Mouse (Mus musculus) neural tube, embryonic 10.5 days (tissue): ENCODE results near the gene Lsg1.

Experiments
- DNase-seq: peaks from one replicate; pipeline ENCODE4 v3.0.0-alpha.2; 2017; ENCODE audit warnings: low spot score; ENCODE audit errors: extremely low spot score

Lsg1 gene

DNA sequence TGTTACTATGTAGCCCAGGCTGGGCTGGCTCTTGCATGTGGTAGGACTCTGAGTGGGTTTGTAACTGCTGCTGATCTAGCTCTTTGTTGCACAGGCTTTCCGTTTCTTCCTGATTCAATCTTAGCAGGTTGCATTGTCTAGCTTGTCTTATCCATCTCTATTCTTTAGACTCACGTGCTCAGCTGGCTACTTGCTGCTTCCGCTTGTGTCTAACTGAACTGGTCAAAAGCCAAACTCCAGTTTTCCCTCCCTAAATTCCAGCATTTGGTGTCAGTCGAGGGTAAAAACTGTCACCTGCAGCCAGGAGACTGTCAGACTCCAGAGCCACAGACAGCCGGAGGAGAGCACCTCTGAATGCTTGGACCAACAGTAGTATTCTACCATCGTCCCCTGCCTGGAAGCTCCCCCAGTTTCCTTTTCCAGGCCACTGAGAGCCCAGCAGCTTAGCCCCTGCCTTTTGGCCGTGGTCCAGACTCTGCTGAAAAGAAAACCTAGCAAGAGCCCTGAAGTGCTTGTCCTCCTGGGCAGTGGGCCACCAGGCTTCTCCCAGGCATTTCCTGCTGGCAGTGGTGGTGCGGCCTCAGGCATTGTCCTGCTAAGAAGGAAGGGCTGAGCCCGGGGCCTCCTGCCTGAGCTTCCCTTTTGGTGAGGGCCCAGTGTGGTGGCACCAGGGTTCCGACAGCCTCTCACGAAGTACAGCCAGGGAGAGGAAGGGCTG, 34.6 kb downstream of the Lsg1 start:
- no peak for DNase-seq

DNA sequence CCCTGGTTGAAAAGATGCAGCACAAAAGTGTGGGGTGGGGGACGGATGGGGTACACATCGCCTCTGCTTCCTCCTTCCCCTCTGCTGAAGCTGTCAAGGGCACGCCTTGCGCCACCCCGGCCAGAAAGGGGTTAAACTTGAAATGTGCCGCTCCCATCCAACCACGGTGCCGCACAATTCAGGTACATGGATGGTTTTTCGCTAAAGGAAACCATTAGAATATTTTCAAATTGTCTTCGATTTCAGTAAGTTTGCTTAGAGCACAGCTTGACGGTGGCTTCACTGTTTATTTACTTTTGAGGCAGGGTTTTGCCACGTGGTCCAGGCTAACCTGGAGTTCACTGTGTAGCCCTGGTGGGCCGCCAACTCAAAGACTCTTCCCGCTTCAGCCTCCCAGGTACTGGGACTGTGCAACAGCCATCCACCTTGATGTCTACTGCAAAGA, 36.6 kb downstream of the Lsg1 start, which contains the start of gene Tmem44:
Tmem44 (minus strand) TSS at position 95 of the 445 bp plus-strand sequence.
- DNase-seq: no peak

DNA sequence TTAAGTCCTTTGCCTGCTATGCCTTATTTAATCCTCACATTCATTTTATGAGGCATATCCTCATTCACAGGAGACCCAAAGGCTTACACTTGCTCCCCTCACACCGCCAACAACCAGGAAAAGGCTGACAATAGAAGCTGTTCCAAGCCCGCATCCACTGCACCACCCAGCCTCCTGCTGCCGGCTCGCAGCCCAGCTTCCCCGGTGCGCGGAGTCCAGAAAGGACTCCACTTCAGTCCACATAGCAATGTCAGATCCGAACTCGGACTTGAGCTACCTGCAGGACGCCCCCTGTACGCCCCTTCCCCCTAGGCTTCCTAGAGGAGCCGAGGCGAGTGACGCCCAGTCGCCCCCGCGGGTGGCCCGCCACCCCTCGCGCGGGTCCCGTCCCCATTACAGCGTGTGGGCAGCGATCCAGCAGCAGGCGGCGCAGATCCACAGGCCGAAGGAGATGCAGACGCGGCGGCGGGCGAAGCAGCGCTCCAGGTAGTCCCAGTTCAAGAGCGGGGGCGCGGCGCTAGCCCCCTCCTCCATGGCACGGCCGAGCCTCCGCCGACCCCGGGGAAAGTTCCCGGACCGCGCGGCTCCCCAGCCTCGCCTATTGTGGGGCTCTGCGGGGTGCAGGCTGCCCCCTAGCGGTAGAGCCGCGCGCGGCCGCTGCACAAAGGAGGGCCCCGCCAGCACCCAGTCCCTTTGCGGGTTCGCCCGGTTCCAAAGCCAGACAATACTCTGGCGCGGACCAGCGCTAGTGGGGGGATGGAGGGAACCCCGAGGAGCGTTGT, 37.2 kb downstream of the Lsg1 start:
- peak; percentile 91 for DNase-seq

DNA sequence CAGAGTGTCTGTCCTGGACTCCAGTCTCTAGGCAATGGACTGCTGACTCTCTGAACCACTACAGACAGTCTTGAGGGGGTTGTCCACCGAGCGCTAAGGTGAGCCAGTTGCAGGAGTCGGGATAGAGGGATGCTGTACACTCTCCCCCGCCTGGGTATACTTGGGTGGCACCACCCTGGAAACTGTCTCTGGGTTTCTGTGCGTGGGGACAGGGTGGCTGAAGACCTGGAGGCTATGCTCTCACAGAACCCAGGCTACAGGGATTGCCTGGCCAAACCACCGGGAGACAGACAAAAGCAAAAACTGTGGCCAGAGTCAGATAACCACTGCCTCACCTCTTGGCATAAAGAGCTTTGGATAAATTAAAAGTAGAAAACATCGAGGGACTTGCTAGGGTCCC, 37.9 kb downstream of the Lsg1 start:
- no peak for DNase-seq

DNA sequence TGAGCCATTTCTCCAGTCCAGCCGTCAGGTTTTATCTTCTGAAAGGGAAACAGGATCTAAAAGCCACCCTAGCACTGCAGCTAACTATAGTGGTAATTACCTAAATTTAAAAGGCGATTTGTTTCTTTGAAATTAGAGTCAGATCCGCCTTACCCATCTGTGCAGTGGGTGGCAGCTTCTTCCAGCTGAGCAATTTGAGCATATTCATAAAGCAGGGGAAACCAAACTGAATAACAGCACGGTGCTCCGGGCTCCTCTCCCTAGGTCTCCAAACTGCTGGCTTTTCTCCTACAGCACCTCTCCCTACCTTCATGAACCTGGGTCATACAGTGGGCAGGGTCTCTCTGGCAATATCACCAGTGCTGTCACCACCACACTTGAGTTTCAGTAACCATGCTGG, 39.1 kb downstream of the Lsg1 start:
- DNase-seq: no peak

DNA sequence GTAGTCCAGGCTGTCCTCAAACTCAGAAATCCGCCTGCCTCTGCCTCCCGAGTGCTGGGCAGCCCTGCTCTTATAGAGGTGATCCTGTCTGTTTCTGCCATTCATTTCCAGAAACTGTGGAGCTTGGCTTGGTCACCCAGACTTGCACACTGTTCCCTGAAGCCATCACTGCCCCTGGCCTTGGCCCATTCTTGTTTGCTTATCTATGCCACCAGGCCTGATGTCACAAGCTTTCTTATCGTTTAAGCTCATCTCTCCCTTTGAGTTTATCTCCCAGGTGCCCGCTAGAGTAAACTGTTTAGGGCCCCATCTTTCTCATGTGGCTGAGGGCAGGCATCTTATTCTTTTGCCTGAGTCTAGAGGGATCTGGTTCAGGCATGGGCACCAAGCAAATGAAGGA, 42.7 kb downstream of the Lsg1 start:
- DNase-seq: no peak

DNA sequence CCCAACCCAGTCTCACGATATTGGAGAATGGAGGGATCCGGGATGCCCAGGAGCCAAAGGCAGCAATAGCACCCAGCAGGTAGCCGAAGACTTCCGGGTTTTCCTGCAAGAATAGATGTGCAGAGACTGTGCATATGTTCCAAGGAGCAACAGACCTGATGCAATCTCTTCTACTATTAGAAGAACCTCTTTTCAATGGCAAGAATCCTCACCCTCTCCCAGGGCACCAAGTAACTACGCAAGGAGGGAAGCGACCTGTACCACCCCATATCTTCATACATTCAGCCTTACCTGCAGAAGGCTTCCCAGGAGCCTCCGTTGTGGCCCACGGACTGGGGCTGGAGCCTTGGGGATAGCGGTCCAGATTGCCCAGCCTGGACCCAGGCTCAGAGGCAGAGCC, 44.0 kb downstream of the Lsg1 start:
- no peak for DNase-seq

DNA sequence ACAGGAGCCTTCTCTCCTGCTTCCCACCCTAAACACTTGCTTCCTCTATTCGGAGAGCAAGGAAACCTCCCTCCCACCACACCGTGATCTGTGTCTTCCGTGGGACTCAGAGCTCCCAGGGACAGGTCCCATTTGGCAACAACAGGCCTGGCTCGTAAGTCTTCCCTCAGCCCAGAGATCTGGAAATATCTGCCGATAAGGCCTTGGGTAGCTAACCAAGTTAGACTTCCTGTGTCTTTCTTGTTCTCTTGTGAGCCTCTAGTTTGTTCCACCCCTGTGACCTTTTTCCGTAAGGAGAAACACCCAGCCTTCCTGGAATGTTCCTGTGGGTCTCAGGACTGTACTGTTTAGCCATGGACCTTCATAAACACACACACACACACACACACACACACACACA, 44.6 kb downstream of the Lsg1 start:
- DNase-seq: no peak

DNA sequence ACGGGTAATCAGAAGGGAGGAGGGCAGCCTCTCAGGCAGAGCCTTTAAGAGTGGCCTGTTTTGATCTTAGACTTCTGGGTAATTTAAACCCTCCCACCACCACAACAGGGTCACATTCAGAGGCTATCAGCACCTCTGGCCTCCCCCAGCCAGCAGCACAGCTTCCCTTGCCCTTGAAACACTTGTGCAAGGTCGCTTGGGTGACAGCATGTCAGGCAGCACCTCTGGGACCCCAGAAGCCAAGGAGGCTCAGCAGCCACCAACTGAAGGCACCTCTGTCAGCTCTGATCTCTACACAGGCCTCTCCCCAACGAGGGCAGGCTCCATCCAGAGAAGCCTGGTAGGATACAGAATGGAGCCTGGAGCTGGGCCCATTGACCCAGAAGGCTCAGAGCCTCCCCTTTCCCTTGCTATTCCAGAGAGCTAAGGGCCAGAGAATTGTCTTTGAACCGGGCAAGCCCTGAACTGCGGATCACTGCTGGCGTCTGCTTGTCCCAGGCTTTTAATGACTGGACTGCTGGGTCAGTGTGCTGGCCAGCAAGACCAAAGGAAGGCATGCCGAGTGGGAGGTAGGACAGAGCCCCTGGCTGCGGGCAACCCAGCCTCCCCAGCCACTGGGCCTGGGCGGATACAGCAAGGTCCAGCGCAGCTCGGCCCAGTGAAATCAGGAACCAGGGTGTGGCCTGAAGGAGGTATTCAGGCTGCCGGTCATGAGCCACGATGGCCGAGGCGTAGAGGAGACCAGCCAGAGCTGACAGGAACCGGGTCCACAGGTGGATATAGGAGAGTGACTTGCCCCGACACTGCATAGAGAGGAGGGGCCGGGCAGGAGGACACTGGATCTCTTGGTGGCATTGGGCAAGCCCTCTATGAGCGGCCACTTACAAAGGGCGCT, 47.0 kb downstream of the Lsg1 start:
- DNase-seq: no peak

DNA sequence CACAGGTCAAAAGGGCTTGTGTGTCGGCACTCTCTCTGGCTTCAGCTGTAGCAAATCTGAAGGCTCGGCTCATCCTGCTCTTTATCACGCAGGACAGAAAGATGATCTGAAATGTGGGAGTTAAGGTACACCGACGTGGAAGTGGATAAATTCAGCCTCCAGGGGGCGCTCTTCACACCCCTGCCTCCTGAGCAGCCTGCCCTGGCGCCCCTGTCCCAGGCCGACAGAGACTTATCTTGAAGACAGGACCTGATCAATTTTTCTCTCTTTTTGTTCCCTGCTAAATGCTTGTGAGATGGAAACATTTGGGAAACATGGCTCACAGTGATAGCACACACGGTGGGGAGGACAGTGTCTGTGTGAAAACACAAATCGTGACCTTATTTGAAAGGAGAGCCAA, 48.0 kb downstream of the Lsg1 start:
- peak; percentile 56 for DNase-seq

DNA sequence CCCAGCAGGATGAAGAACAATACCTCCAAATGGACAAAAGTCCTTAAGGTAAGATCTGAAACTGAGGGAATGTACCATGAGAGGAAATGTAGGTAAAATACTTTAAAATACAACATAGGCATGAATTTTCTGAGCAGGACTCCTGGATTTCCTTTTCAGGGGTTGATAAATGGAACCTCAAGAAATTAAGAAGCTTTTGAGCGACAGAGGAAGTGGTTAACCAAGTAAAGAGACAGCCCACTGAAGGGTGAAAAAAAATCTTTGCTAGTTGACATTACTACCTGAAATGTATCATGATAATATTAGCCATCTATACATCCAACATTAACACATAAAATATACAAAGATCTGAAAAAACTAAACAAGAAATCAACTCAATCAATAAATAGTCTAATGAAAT, 52.3 kb downstream of the Lsg1 start:
- DNase-seq: no peak

DNA sequence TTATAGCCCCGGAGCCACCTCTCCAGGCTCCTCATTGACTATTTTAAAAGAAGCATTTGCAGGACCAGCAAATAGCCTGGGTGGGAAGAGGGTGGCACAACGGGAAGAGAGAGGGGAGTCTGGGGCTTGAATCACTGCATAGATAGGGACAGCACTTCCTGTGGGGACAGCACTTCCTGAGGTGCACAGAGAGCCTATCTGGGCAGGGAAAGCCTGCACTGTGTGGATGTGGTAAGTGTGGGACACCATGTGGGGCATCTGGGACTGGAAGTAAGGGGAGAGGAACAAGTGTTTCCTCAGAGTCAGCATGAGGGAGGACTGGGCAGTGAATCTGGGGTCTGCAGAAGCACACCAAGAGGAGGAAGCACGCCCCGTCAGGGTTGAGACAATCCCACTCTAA, 53.8 kb downstream of the Lsg1 start:
- no peak for DNase-seq

DNA sequence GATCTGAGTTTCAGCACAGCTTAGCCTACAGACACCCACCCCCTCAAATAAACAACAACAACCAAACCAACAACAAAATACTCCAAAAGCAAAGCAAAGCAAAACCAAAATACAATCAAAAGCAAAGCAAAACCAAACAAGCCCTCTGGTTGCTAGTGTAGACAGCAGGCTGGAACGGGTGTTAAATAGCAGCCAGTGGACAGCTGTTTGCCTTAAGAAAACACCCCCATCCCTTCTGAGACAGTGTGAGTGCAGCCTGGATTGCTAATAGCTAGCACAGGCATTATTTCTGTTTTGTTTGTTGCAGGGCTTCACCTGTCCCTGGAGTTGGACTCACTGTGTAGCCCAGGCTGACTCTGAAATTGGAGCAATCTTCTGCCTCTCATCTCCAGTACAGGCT, 54.5 kb downstream of the Lsg1 start:
- no peak for DNase-seq

DNA sequence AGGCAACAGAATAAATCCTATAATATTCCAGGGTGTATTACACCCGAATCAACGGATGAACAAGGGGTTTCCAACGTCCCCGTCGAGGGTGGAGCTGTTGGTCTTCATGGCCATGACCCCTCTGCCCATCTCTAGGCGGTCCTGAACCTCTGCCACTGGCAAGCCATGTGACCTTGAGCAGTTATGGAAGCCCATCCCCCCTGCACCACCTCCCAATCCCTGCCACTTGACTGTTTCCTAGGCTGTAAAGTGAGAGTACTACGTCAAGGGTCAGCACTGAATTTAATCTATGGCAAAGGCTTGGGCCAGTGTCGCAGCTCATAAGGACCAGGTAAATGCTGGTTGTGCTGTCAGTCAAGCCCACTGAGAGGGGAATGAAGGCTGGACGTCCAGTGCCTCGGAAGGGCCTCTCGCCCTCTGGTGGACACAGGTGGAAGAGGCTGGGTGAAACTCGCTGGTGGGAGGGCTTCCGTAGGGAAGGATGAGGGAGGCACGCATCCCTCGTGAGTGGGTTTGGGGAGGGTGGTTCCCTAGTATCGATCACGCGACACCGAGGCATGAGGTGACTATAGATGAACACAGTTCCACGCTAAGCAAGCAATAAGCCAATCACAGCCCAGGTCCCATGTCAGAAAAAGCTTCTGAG, 55.5 kb downstream of the Lsg1 start:
- peak; percentile 59 for DNase-seq

DNA sequence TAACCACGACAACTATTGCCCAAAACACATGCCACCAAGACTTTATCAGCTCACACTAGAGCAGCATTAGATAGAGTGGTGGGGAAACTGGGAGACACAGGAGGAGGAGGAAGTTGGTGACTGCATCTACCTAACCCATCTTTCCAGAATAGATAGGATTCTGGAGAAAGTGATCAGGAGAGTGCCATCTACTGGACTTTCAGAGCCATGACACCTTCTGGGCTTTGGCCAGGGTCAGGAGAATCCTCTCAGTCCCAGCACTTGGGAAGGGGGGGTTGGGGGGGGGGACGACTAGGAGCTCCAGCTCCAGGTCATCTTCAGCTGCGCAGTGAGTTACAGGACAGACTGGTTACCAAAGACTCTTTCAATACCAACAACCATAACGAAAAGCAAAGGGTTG, 56.6 kb downstream of the Lsg1 start:
- DNase-seq: no peak

DNA sequence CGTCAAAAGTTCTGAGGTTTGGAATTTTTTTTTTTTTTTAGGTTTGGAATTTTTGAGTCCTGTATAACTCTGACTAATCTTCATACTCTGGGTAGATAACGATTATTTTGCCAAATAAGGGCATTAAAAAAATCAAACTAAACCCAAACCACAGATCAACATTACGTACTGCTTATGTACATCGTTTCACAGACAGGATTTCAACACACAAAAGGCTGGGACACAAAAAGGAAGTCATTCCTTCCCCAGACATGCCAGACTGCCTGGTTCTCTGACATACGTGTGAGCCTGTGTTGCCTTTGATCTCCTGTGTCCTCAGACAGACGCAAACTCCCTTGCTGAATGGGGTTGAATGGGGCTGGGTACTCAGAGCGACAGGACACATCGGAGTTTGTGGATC, 59.0 kb downstream of the Lsg1 start:
- no peak for DNase-seq

DNA sequence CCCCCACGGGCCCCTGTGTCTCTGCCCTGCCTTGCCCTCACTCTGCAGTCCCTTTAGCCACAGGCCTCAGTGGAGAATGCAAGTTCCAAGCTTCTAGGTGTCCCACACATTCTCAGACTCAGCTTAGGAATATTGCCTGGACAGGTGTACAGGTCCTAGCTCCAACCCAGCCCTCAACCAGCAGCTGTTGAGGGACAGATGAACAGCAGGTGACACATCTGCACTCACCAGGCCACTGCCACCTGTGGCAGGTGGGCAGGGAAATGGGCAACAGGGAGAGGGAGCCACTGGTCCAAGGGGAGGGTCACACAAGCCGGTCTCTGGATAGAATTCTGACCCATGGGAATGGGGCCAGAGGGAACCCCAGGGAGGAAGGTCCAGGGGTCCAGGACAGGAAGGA, 59.5 kb downstream of the Lsg1 start:
- DNase-seq: no peak

DNA sequence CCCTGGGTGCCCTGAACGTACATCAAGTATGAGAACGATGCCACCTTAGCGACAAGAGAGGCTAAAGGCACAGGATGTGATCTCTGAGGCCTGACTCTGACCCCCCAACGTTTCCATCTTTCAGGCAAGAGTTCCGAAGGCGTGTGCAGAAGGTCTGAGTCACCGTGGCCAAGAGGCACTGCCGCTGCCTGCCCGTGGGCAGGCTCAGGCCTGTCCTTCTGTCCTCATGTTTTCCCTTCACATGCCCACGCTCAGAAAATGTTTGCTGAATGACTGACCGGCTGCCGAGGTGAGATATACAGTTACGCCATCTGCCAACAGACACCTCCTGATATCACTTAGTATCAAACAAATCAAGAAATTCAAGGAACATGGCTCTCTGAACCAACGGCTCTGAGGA, 61.6 kb downstream of the Lsg1 start:
- DNase-seq: no peak

DNA sequence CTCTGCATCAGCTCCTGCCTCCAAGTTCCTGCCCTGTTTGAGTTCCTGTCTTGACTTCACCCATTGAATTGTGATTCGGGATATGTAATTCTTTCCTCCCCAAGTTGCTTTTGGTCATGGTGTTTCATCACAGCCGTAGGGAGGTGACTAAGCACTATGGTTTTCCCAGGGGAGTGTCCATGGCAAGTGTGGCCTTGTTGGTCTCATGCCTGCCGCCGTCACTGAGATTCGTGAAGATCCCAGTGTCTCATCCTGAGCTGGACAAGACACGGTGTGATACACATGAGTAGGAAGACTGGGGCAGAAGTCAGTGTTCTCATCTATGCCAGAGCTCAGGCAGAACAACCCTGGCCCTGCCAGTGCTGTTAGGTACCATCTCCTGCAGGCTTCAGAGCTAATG, 62.9 kb downstream of the Lsg1 start:
- DNase-seq: no peak

DNA sequence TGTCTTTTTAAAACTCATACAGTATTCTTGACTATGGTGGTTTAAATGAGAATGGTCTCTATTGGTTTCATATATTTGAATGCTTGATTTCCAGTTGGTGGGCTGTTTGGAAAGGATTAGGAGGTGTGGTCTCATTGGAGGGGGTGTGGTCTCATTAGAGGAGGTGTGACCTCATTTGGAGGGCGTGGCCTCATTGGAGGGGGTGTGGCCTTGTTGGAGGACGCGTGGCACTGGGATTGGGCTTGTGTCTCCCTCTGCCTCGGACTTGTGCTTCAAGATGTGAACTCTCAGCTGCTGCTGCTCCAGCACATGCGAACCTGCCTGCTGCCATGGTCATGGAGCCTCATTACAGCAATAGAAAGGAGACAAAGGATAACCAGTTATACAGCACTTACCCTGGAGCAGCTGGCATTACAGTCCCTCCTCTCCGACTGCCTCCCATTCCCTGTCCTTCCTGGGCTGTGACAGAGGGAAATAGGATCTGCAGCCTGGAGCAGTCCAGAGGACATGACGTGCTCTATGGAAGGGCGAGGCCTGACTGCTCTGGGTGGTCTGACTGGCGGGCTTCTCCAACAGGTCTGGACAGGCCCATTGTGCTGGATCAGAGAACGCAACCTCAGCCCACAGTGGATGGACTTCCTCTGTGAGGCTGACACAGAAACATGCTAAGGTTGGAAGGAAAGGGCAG, 65.0 kb downstream of the Lsg1 start:
- DNase-seq: no peak

DNA sequence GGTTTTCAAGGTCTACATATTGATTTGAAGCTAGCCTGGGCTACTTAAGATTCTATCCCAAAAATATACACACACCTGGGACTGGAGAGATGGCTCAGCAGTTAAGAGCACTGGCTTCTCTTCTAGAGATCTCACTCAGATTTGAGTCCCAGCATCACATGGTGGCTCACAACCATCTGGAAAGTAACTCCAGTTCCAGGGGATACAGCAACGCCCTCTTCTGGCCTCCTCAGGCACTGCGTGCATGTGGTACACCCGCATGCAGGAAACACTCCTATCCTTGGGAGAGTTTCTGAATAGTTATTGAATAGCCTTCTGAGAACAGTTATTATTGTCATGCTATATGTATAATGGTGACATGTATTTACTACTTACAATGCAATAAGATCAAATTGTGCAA, 66.2 kb downstream of the Lsg1 start:
- no peak for DNase-seq
